Comparison of ENCODE assay signal across 23 mouse cellular contexts in the genomic region with DNA sequence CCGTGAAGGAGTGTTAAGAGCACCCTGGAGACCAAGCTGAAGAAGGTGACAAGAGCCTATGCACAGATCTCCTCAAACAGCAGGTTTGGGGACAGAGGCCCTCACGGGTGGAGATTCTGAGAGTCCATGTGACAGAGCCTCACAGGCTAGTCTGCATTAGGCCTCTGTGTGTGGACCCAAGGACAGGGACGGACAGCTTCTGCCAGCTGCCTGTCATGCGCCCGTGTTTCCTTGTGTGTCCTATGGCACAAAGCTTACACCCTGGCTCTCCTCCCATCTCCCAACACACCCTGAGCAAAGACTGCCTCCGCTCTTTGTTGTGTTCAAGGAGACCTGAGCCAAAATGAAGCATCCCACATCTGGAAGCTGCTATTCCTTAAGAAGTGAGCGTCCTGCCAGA.
A peak's percentile ranks its signal among the peaks of the same experiment; 100 is the strongest.
DNase-seq lines count a peak whose midpoint lies in the region; ATAC-seq and TF ChIP-seq lines count a peak whose summit lies in the region.
"Had no signal": no experiment of that assay in that cellular context is flagged by ENCODE, and none has a peak within 500 bp of the region (broad histone marks: within the 10 kb centered on the region; RNA-seq: fewer than 3 reads in every experiment).

No protein-coding gene starts in this region.

- no peaks in the 10 kb centered on the region for H3K27me3 ChIP-seq in liver, adult 2 months (ENCODE audit: control insufficient read depth, insufficient read depth, low read length)
- H3K27me3 ChIP-seq in liver, embryonic 11.5 days (replicated peaks; ENCODE audit: control insufficient read depth, insufficient read depth, low read length) = no peaks in the 10 kb centered on the region
- no peaks in the 10 kb centered on the region for H3K27me3 ChIP-seq in embryonic facial prominence, embryonic 10.5 days (replicated peaks; ENCODE audit: low read depth, poor library complexity, severe bottlenecking)
- H3K27me3 ChIP-seq: embryonic facial prominence, embryonic 13.5 days; forebrain, embryonic 13.5 days; hindbrain, embryonic 13.5 days; intestine, embryonic 15.5 days had no signal

- no peak overlapping the region for H3K4me2 ChIP-seq in liver, embryonic 11.5 days
- H3K4me2 ChIP-seq: embryonic facial prominence, embryonic 13.5 days; forebrain, embryonic 13.5 days; heart, embryonic 11.5 days; hindbrain, embryonic 13.5 days; intestine, embryonic 15.5 days had no signal

- intact Hi-C loops in heart, postnatal 25 days (cut with DNase I) = no loop called here
- intact Hi-C loops in gastrocnemius, adult 2 months (cut with DNase I) = no loop called here

- ATAC-seq in liver, embryonic 11.5 days (replicated peaks; ENCODE audit: low FRiP score) = no peak
- ATAC-seq: activated CD4-positive, CD25-positive, alpha-beta regulatory T cell, adult 4 months; forebrain, embryonic 13.5 days; forebrain, embryonic 16.5 days; hindbrain, embryonic 16.5 days; intestine, embryonic 15.5 days had no signal

- H3K27ac ChIP-seq in liver, adult 2 months (replicated peaks; ENCODE audit: insufficient read depth, low read depth, low read length) = no peak overlapping the region
- H3K27ac ChIP-seq in liver, embryonic 11.5 days (ENCODE audit: low read depth, low read length) = no peak overlapping the region
- H3K27ac ChIP-seq in embryonic facial prominence, embryonic 10.5 days (replicated peaks) = peak overlapping the region; percentile 36; the same call in 1 of the 2 replicates
- H3K27ac ChIP-seq in gastrocnemius, adult 2 months = no peak overlapping the region
- H3K27ac ChIP-seq: embryonic facial prominence, embryonic 13.5 days; forebrain, embryonic 10.5 days; forebrain, embryonic 13.5 days; hindbrain, embryonic 10.5 days; hindbrain, embryonic 13.5 days; intestine, embryonic 15.5 days had no signal

- 83% methylated on average over 7 of the region's 7 CpGs for WGBS in liver, adult 2 months
- 89% methylated on average over 7 of the region's 7 CpGs for WGBS in liver, embryonic 11.5 days
- 92% methylated on average over 7 of the region's 7 CpGs for WGBS in embryonic facial prominence, embryonic 10.5 days

- H3K36me3 ChIP-seq in liver, adult 2 months (ENCODE audit: control insufficient read depth, insufficient read depth, low read length) = no peaks in the 10 kb centered on the region
- H3K36me3 ChIP-seq in liver, embryonic 11.5 days (ENCODE audit: control insufficient read depth, insufficient read depth, low read length) = no peaks in the 10 kb centered on the region
- no peaks in the 10 kb centered on the region for H3K36me3 ChIP-seq in embryonic facial prominence, embryonic 10.5 days (replicated peaks)
- H3K36me3 ChIP-seq: embryonic facial prominence, embryonic 13.5 days; forebrain, embryonic 10.5 days; hindbrain, embryonic 10.5 days; hindbrain, embryonic 13.5 days; intestine, embryonic 15.5 days had no signal

- H3K9me3 ChIP-seq in liver, embryonic 11.5 days (ENCODE audit: control insufficient read depth, low read length) = no peaks in the 10 kb centered on the region
- H3K9me3 ChIP-seq in embryonic facial prominence, embryonic 10.5 days = no peaks in the 10 kb centered on the region
- H3K9me3 ChIP-seq: embryonic facial prominence, embryonic 13.5 days; forebrain, embryonic 10.5 days; forebrain, embryonic 13.5 days; hindbrain, embryonic 10.5 days; hindbrain, embryonic 13.5 days; intestine, embryonic 15.5 days had no signal

- H3K9ac ChIP-seq in liver, adult 2 months (ENCODE audit: low read depth, low read length) = no peak overlapping the region
- H3K9ac ChIP-seq in liver, embryonic 11.5 days (ENCODE audit: low read depth, low read length) = no peak overlapping the region
- H3K9ac ChIP-seq: embryonic facial prominence, embryonic 13.5 days; forebrain, embryonic 13.5 days; hindbrain, embryonic 13.5 days; intestine, embryonic 15.5 days had no signal

- no peak overlapping the region for H3K4me3 ChIP-seq in liver, adult 2 months (ENCODE audit: insufficient read depth, low read depth, low read length)
- H3K4me3 ChIP-seq in liver, embryonic 11.5 days (ENCODE audit: low read depth, low read length) = no peak overlapping the region
- no peak overlapping the region for H3K4me3 ChIP-seq in embryonic facial prominence, embryonic 10.5 days
- H3K4me3 ChIP-seq in gastrocnemius, adult 2 months = no peak overlapping the region
- H3K4me3 ChIP-seq: embryonic facial prominence, embryonic 13.5 days; forebrain, embryonic 10.5 days; forebrain, embryonic 13.5 days; hindbrain, embryonic 10.5 days; hindbrain, embryonic 13.5 days; intestine, embryonic 15.5 days had no signal

- H3K4me1 ChIP-seq in liver, adult 2 months (ENCODE audit: control insufficient read depth, insufficient read depth, low read length) = peaks cover 19% of the 10 kb centered on the region
- peaks cover 10% of the 10 kb centered on the region for H3K4me1 ChIP-seq in liver, embryonic 11.5 days (replicated peaks; ENCODE audit: control insufficient read depth, insufficient read depth, low read length)
- peaks cover 39% of the 10 kb centered on the region for H3K4me1 ChIP-seq in embryonic facial prominence, embryonic 10.5 days
- H3K4me1 ChIP-seq: embryonic facial prominence, embryonic 13.5 days had no signal

- no peaks in the 10 kb centered on the region for H3K79me2 ChIP-seq in liver, adult 2 months (ENCODE audit: control insufficient read depth, insufficient read depth, low read length)

- TF ChIP-seq POLR2A in liver, adult 2 months (IDR thresholded peaks at IDR 0.05; ENCODE audit: extremely low read depth, insufficient read depth, low read length) = no peak

- TF ChIP-seq CTCF in liver, adult 2 months (IDR thresholded peaks at IDR 0.05; ENCODE audit: low read depth, low read length) = no peak
- TF ChIP-seq CTCF in gastrocnemius, adult 2 months (IDR thresholded peaks at IDR 0.05) = no peak

- peak; percentile 49 for DNase-seq in adrenal gland, adult 2 months
- no peak for DNase-seq in adrenal gland, adult 18-20 months (ENCODE audit: low spot score in 2 of 2)
- peak; percentile 41 for DNase-seq in liver, adult 2 months (ENCODE audit: extremely low read depth, low read depth, low spot score)
- no peak for DNase-seq in liver, embryonic 11.5 days (ENCODE audit: low spot score)
- peak; percentile 25 for DNase-seq in adrenal gland, postnatal 25 days
- DNase-seq in embryonic facial prominence, embryonic 10.5 days (ENCODE audit: low spot score) = no peak
- DNase-seq in heart, postnatal 25 days (ENCODE audit: low spot score) = no peak
- DNase-seq in gastrocnemius, adult 2 months = no peak
- DNase-seq: cerebellum, adult 11-12 months; cerebellum, adult 8-10 months; cerebellum, postnatal 10 days; gastrocnemius, postnatal 14 days; kidney, adult 11 months had no signal

Comparison
In these comparisons a context has a peak if more than half of its experiments do, and no peak if none do; other contexts are left out.
1. DNase-seq: peak in adrenal gland, adult 2 months (single experiment), liver, adult 2 months (single experiment) and adrenal gland, postnatal 25 days (single experiment); none in adrenal gland, adult 18-20 months (0 of 2), liver, embryonic 11.5 days (single experiment), embryonic facial prominence, embryonic 10.5 days (single experiment), heart, postnatal 25 days (single experiment) and gastrocnemius, adult 2 months (single experiment).